Mouse (Mus musculus) megakaryocyte, embryonic 14.5 days (primary cell): ENCODE results near the gene Arhgap24. TPM values are rescaled to one million over a fixed set of nuclear protein-coding genes. Genes with fewer than 3 reads are reported as not detected.

Experiments
- H3K27me3 ChIP-seq: replicated peaks from 2 replicates; pipeline ENCODE3; 2012; ENCODE audit warnings: inconsistent platforms
- H3K36me3 ChIP-seq: replicated peaks from 2 replicates; pipeline ENCODE3; 2012; ENCODE audit warnings: low read length, inconsistent platforms, mixed read lengths
- H3K4me1 ChIP-seq: 2 replicates; pipeline ENCODE4 v1.6.1; 2012; ENCODE audit warnings: inconsistent platforms
- H3K4me3 ChIP-seq: replicated peaks from 2 replicates; pipeline ENCODE3; 2012; ENCODE audit warnings: moderate library complexity, mild to moderate bottlenecking, inconsistent platforms
- H3K9me3 ChIP-seq: 2 replicates; pipeline ENCODE4 v1.6.1; 2012; ENCODE audit warnings: inconsistent platforms
- FLI1 ChIP-seq: IDR thresholded peaks from 2 replicates; pipeline ENCODE4 v1.6.1; 2012; ENCODE audit warnings: low read length, inconsistent platforms, mixed read lengths
- GATA1 ChIP-seq: IDR thresholded peaks from 3 replicates; pipeline ENCODE4 v1.6.1; 2012; ENCODE audit warnings: mixed read lengths, low read length, inconsistent platforms, borderline replicate concordance
- polyA plus RNA-seq: library from polyadenylated mRNA; stranded (reverse); fragments of >175 nt; gene quantifications from 2 replicates; pipeline ENCODE4 v1.2.3, GENCODE M21; 2012; ENCODE audit warnings: low replicate concordance; ENCODE audit not compliant: insufficient read depth

Arhgap24 gene
- polyA plus RNA-seq, 1 experiment, result 1.4 TPM

- no peak for TF ChIP-seq FLI1
- TF ChIP-seq GATA1, result no peak
Observed at GRCm38 (mm10) chr5:102535311-102535710, 54.1 kb downstream of the Arhgap24 start.

GRCm38 (mm10) chr5:102537819-102538218 lies 56.6 kb downstream of the Arhgap24 start:
- TF ChIP-seq FLI1, result no peak
- TF ChIP-seq GATA1, result no peak
- H3K9me3 ChIP-seq, result peaks cover 6% of the 10 kb centered on the region; the same call in 1 of the 2 replicates
- no peak overlapping the region for H3K4me3 ChIP-seq
- no peaks in the 10 kb centered on the region for H3K4me1 ChIP-seq
- no peaks in the 10 kb centered on the region for H3K36me3 ChIP-seq
- no peaks in the 10 kb centered on the region for H3K27me3 ChIP-seq

More at GRCm38 (mm10) chr5:102535311-102535710, 54.1 kb downstream of the Arhgap24 start:
- H3K27me3 ChIP-seq, result no peaks in the 10 kb centered on the region
- no peaks in the 10 kb centered on the region for H3K36me3 ChIP-seq
- H3K4me1 ChIP-seq, result no peaks in the 10 kb centered on the region
- peaks cover 7% of the 10 kb centered on the region; the same call in 1 of the 2 replicates for H3K9me3 ChIP-seq
- no peak overlapping the region for H3K4me3 ChIP-seq

GRCm38 (mm10) chr5:102546296-102546695 lies 65.1 kb downstream of the Arhgap24 start:
- Histone ChIP-seq H3K4me3 (no peak overlapping the region), H3K9me3 (peaks cover 11% of the 10 kb centered on the region; the same call in 1 of the 2 replicates), H3K27me3 (no peaks in the 10 kb centered on the region), H3K36me3 (no peaks in the 10 kb centered on the region), H3K4me1 (peaks cover 6% of the 10 kb centered on the region)
- TF ChIP-seq FLI1 (no peak), GATA1 (no peak)

- peaks cover 15% of the 10 kb centered on the region for H3K4me1 ChIP-seq
- no peak overlapping the region for H3K4me3 ChIP-seq
- H3K36me3 ChIP-seq, result no peaks in the 10 kb centered on the region
- no peaks in the 10 kb centered on the region for H3K27me3 ChIP-seq
- no peak for TF ChIP-seq GATA1
- TF ChIP-seq FLI1, result no peak
- H3K9me3 ChIP-seq, result peaks cover 11% of the 10 kb centered on the region; the same call in 1 of the 2 replicates
Observed at GRCm38 (mm10) chr5:102547786-102548185, 66.6 kb downstream of the Arhgap24 start.

- Histone ChIP-seq H3K4me1 (peaks cover 16% of the 10 kb centered on the region), H3K27me3 (no peaks in the 10 kb centered on the region), H3K36me3 (no peaks in the 10 kb centered on the region), H3K4me3 (no peak overlapping the region), H3K9me3 (peaks cover 11% of the 10 kb centered on the region; the same call in 1 of the 2 replicates)
- TF ChIP-seq GATA1 (no peak), FLI1 (no peak)
Observed at GRCm38 (mm10) chr5:102548382-102548781, 67.2 kb downstream of the Arhgap24 start.

- Histone ChIP-seq H3K4me3 (no peak overlapping the region), H3K36me3 (no peaks in the 10 kb centered on the region)
- no peak for TF ChIP-seq GATA1
- TF ChIP-seq FLI1, result no peak
Observed at GRCm38 (mm10) chr5:102550211-102550610, 69.0 kb downstream of the Arhgap24 start.

GRCm38 (mm10) chr5:102550870-102551637 lies 69.9 kb downstream of the Arhgap24 start:
- TF ChIP-seq GATA1 (no peak), FLI1 (no peak)
- Histone ChIP-seq H3K27me3 (no peaks in the 10 kb centered on the region), H3K4me3 (peak overlapping the region; percentile 68), H3K9me3 (0 out of 2 replicates have a peak, but pooled peaks cover 8% of the 10 kb centered on the region), H3K36me3 (no peaks in the 10 kb centered on the region), H3K4me1 (peaks cover 16% of the 10 kb centered on the region)

More at GRCm38 (mm10) chr5:102550211-102550610, 69.0 kb downstream of the Arhgap24 start:
- Histone ChIP-seq H3K9me3 (0 out of 2 replicates have a peak, but pooled peaks cover 8% of the 10 kb centered on the region), H3K27me3 (no peaks in the 10 kb centered on the region), H3K4me1 (peaks cover 16% of the 10 kb centered on the region)

- peaks cover 16% of the 10 kb centered on the region for H3K4me1 ChIP-seq
- H3K36me3 ChIP-seq, result no peaks in the 10 kb centered on the region
Observed at GRCm38 (mm10) chr5:102552533-102552932, 71.3 kb downstream of the Arhgap24 start.

GRCm38 (mm10) chr5:102555958-102556357 lies 74.8 kb downstream of the Arhgap24 start:
- Histone ChIP-seq H3K4me1 (peaks cover 13% of the 10 kb centered on the region), H3K9me3 (0 out of 2 replicates have a peak, but pooled peaks cover 7% of the 10 kb centered on the region), H3K36me3 (no peaks in the 10 kb centered on the region), H3K4me3 (no peak overlapping the region), H3K27me3 (no peaks in the 10 kb centered on the region)
- TF ChIP-seq GATA1, result no peak
- TF ChIP-seq FLI1, result no peak

More at GRCm38 (mm10) chr5:102552533-102552932, 71.3 kb downstream of the Arhgap24 start:
- no peak overlapping the region for H3K4me3 ChIP-seq
- no peak for TF ChIP-seq FLI1
- no peak for TF ChIP-seq GATA1
- H3K27me3 ChIP-seq, result no peaks in the 10 kb centered on the region
- no peaks in the 10 kb centered on the region for H3K9me3 ChIP-seq

GRCm38 (mm10) chr5:102560270-102560669 lies 79.1 kb downstream of the Arhgap24 start:
- H3K9me3 ChIP-seq, result 0 out of 2 replicates have a peak, but pooled peaks cover 7% of the 10 kb centered on the region
- TF ChIP-seq GATA1 (no peak), FLI1 (no peak)
- no peaks in the 10 kb centered on the region for H3K36me3 ChIP-seq
- H3K4me1 ChIP-seq, result no peaks in the 10 kb centered on the region
- no peak overlapping the region for H3K4me3 ChIP-seq
- H3K27me3 ChIP-seq, result no peaks in the 10 kb centered on the region
